Mouse (Mus musculus) erythroblast, adult 5-6 weeks (primary cell): Measurements from ENCODE around the gene Ncoa4. TPM values are rescaled to one million over a fixed set of nuclear protein-coding genes. Genes with fewer than 3 reads are reported as not detected.
"Not testable (repeated sequence)": the region's sequence is repeated elsewhere in the genome, so short reads cannot be mapped to it uniquely, and the experiment has no call there.

Source experiments
- ATAC-seq: replicated peaks from 2 replicates; pipeline ENCODE4 v1.8.0; 2016; ENCODE audit warnings: moderate number of reproducible peaks, mild to moderate bottlenecking, moderate TSS enrichment, inconsistent platforms; ENCODE audit not compliant: poor library complexity, low FRiP score, severe bottlenecking
- total RNA-seq, 2 experiments: library from RNA; stranded (forward) in 1 of 2; stranded (reverse) in 1 of 2; fragments of 150-400 nt in 1 of 2; fragments of 200-764, 138-1000 nt in 1 of 2; gene quantifications; 2 replicates each; pipeline versions ENCODE4 v1.2.3 to v1.2.4; 2015 to 2017; ENCODE audit warnings: low replicate concordance in 2 of 2

Ncoa4 gene
- total RNA-seq, 2 experiments from 2014 or later = 684 to 773 TPM

DNA sequence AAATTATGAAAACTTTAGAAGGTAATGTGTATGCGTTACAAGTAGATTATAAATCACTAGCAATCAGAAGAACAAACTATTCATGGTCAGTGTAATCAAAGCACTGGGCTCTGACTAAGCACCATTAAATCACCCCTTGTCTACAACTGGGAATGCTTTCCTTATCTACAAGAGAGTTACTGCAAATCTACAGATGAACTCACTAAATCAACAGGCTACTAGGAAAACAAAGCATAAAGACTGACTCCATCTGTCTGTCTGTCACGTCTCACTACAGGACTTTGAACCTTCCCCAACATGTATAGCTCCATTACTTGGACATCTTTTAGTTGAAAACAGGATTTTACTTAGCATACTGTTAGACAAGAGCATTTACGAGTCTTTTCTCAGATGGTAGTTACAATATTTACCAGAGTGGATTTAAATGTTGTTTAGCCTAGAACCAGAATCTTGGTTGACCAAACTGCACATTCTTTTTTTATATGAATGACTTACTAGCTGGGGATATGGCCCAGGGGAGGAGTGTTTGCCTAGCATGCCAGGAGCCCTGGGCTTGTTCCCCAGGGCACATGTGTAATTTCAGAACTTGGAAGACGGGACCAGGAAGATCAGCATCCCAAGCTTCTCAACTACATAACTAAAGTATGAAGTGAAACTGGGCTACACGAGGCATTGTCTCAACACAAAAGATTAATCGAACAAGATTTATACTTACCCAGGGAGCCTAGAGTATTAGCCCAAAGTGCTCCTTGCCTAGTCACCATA, 31.1 kb downstream of the Ncoa4 start:
- ATAC-seq = no peak

DNA sequence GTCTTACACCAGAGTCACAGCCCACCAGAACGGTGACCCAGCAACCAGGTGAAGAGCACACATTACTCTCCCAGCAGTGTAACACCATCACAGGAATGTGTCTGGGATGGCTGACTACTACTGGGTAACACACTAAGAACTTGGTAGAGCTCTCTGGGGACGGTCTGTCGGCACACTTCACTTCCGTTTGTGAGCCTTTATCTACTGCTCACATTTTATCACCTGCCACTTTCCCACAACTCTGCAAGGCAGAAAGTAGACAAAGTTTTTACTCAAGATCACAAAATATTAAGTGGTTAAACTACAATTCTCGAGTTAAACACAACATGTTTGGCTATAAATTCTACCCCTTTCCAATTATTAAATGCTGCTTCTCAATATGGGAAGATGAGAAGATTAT, 32.3 kb downstream of the Ncoa4 start:
- ATAC-seq = 0 out of 2 replicates have a peak, but pooled peaks have one; percentile 31

DNA sequence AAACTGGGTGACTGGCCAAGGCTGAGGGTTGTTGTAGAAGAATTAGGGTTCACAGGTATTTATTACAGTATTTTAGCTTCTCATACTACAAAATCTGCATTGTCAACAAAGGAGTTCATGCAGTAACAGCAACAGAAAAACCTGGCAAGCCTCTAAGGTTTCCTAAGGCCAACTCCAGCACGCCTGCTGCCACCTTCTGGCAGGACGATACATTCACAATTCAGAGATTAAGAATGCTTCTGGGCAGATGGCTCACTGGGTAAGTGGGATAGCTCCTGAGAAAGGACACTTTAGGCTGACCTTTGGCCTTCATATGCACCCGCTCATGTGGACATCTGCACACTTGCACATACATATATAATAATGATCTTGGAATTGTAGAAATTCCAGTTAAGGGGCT, 32.8 kb downstream of the Ncoa4 start:
- ATAC-seq = peak; percentile 98

- not testable (repeated sequence) for ATAC-seq
Measured at GRCm38 (mm10) chr14:32193557-32193956, 33.9 kb downstream of the Ncoa4 start.

- peak; percentile 46; the same call in 1 of the 2 replicates for ATAC-seq
Measured at GRCm38 (mm10) chr14:32201354-32201753, 41.7 kb downstream of the Ncoa4 start.

- peak; percentile 96 for ATAC-seq
Measured at GRCm38 (mm10) chr14:32201791-32202451, 42.3 kb downstream of the Ncoa4 start, which contains the start of the genes Timm23 and Parg. Gene Timm23 (minus strand): TSS chr14:32201898. Gene Parg (plus strand): TSS chr14:32201949.

DNA sequence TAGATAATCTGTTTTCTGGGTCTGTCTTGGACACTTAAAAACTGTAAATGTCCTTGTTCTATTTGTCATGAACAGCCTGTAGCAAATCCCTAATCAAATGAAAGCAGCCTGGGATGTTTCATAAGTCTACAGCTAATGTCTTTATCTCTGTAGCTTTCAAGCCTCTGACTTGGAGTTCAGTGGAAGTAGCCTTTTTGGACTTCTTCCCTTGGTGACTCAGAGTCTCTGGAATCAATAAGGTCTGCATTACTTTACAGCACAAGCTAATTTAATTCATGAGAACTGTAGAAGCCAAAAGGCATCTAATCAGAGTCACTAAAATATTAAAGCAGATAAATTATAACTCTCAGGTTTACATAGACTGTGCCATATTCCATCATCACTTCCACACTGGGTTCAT, 66.9 kb downstream of the Ncoa4 start:
- ATAC-seq = no peak

- 0 out of 2 replicates have a peak, but pooled peaks have one; percentile 37 for ATAC-seq
Measured at GRCm38 (mm10) chr14:32228996-32229395, 69.3 kb downstream of the Ncoa4 start.

Other genes starting within 250 kb of the Ncoa4 start
- not detected in 2 replicates for gene Galnt15, start 130.9 kb upstream of the Ncoa4 start, total RNA-seq (2015; ENCODE audit: low replicate concordance)
- gene Galnt15, start 130.9 kb upstream of the Ncoa4 start, total RNA-seq (2017; ENCODE audit: low replicate concordance) = 0.09 TPM in 1 of 2 replicates, not detected in the other
- gene Oxnad1, start 74.5 kb upstream of the Ncoa4 start, total RNA-seq (2015; ENCODE audit: low replicate concordance) = 0.58 and 3.1 TPM in 2 replicates
- gene Oxnad1, start 74.5 kb upstream of the Ncoa4 start, total RNA-seq (2017; ENCODE audit: low replicate concordance) = 6.8 and 9.5 TPM in 2 replicates
- 0.77 and 15.9 TPM in 2 replicates for gene Dph3, start 74.1 kb upstream of the Ncoa4 start, total RNA-seq (2015; ENCODE audit: low replicate concordance)
- gene Dph3, start 74.1 kb upstream of the Ncoa4 start, total RNA-seq (2017; ENCODE audit: low replicate concordance) = 10.4 and 30.1 TPM in 2 replicates
- gene Msmb, start 17.8 kb upstream of the Ncoa4 start, total RNA-seq (2015; ENCODE audit: low replicate concordance) = not detected in 2 replicates
- gene Msmb, start 17.8 kb upstream of the Ncoa4 start, total RNA-seq (2017; ENCODE audit: low replicate concordance) = 5.2 TPM in 1 of 2 replicates, not detected in the other
- 41.2 and 49.4 TPM in 2 replicates for gene Timm23, start 42.0 kb downstream of the Ncoa4 start, total RNA-seq (2015; ENCODE audit: low replicate concordance)
- 11.2 and 15.3 TPM in 2 replicates for gene Timm23, start 42.0 kb downstream of the Ncoa4 start, total RNA-seq (2017; ENCODE audit: low replicate concordance)
- gene Parg, start 42.1 kb downstream of the Ncoa4 start, total RNA-seq (2015; ENCODE audit: low replicate concordance) = 12.7 and 19.2 TPM in 2 replicates
- 28.6 and 39.1 TPM in 2 replicates for gene Parg, start 42.1 kb downstream of the Ncoa4 start, total RNA-seq (2017; ENCODE audit: low replicate concordance)
- 0.21 TPM in 1 of 2 replicates, not detected in the other for gene Ogdhl, start 162.2 kb downstream of the Ncoa4 start, total RNA-seq (2015; ENCODE audit: low replicate concordance)
- gene Ogdhl, start 162.2 kb downstream of the Ncoa4 start, total RNA-seq (2017; ENCODE audit: low replicate concordance) = not detected in 2 replicates
- gene 1700024G13Rik, start 228.5 kb downstream of the Ncoa4 start, total RNA-seq (2015; ENCODE audit: low replicate concordance) = not detected in 2 replicates
- gene 1700024G13Rik, start 228.5 kb downstream of the Ncoa4 start, total RNA-seq (2017; ENCODE audit: low replicate concordance) = not detected in 2 replicates